Mouse (Mus musculus): ENCODE results near the gene Tinag. TPM values are rescaled to one million over a fixed set of nuclear protein-coding genes. Genes with fewer than 3 reads are reported as not detected.
"Not testable (repeated sequence)": the region's sequence is repeated elsewhere in the genome, so short reads cannot be mapped to it uniquely, and the experiment has no call there.

Tinag gene
- 37.7 and 40.4 TPM in 2 replicates for polyA plus RNA-seq (2015; fragmentation: Nextera tagmentation; extraction: Ambion mirVana)

DNA sequence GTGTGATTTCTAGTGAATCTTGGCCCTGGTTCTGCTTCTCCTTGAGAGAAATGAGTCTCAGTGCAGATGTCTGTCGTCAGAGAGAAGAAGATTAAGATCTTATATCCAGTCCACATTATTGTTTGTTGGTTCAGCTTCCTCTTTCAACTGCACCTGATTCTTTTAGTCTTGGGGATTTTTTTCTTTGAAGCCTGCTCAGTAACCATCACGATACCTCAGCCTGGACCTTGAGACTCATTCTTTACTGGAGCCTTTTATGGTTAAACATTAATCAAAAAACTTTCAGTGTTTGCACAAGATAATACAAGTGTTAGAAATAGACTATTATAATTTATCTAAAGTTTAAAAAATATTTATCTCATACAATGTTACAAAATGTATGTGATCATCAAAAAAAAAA lies at the start of gene Tinag:
Tinag (minus strand) TSS at position 210 of the 400 bp plus-strand sequence.
- no peaks in the 10 kb centered on the region for H3K9me3 ChIP-seq
- H3K9ac ChIP-seq: peak within 1 kb of the TSS; percentile 14; the same call in 1 of the 2 replicates
- WGBS: 30% methylated on average over 2 of the region's 2 CpGs
- peak within 1 kb of the TSS; percentile 33 for H3K4me3 ChIP-seq
- no peak for ATAC-seq (ENCODE audit: borderline replicate concordance, extremely low read depth, low FRiP score, low TSS enrichment)
- H3K4me2 ChIP-seq: peak within 1 kb of the TSS; percentile 35
- H3K4me1 ChIP-seq: peaks cover 5% of the 10 kb centered on the region; the same call in 1 of the 2 replicates
- no peaks in the 10 kb centered on the region for H3K36me3 ChIP-seq
- H3K27ac ChIP-seq: peak within 1 kb of the TSS; percentile 80
- no peaks in the 10 kb centered on the region for H3K27me3 ChIP-seq

DNA sequence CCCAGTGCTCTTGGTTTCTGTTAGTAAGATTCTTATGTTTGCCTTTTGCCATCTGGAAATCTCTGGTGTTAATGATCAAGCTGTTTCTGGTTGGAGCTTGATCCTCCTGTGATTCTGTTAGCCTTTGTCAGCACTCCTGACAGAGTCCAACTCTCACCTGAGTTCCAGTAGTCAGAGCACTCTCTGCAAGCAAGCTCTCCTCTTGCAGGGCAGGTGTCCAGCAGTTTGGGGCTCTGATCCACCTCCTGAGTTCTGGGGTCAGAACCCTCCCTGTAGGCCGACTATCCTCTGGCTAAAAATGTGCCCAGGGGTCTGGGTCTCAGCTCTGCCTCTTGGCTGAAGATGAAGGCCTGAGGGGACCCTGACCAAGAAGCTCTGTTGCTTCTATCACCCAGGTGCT lies 37.6 kb upstream of the Tinag start:
- H3K27ac ChIP-seq; ATAC-seq (ENCODE audit: borderline replicate concordance, extremely low read depth, low FRiP score, low TSS enrichment); H3K9ac ChIP-seq; H3K4me3 ChIP-seq; H3K4me1 ChIP-seq; H3K9me3 ChIP-seq; H3K36me3 ChIP-seq; H3K27me3 ChIP-seq; H3K4me2 ChIP-seq: not testable (repeated sequence)
- 63% methylated on average over 1 of the region's 1 CpGs for WGBS

DNA sequence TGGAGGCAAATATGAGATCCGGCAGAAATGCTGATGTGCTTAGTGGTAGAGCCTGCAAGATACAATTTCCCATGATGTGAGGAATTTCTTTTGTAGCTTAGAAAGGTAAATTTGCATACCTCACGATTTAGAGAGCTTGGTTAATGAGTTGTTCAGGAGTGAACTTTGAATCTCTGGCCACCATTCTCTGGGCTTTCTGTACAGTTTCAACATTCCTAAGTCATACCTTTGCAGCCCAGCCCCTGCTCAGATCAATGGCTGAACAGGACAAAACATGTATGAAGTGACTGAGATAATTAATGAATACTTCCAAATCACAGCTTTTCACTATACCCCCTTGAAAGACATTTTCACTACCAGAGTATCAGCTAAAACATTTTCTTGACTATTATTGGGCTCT lies 26.1 kb upstream of the Tinag start:
- H3K27me3 ChIP-seq: no peaks in the 10 kb centered on the region
- H3K36me3 ChIP-seq: no peaks in the 10 kb centered on the region
- WGBS: 61% methylated on average over 2 of the region's 2 CpGs
- no peak overlapping the region for H3K9ac ChIP-seq
- no peaks in the 10 kb centered on the region for H3K9me3 ChIP-seq
- no peak overlapping the region for H3K4me3 ChIP-seq
- no peak overlapping the region for H3K4me2 ChIP-seq
- H3K27ac ChIP-seq: no peak overlapping the region
- no peak for ATAC-seq (ENCODE audit: borderline replicate concordance, extremely low read depth, low FRiP score, low TSS enrichment)
- no peaks in the 10 kb centered on the region for H3K4me1 ChIP-seq

DNA sequence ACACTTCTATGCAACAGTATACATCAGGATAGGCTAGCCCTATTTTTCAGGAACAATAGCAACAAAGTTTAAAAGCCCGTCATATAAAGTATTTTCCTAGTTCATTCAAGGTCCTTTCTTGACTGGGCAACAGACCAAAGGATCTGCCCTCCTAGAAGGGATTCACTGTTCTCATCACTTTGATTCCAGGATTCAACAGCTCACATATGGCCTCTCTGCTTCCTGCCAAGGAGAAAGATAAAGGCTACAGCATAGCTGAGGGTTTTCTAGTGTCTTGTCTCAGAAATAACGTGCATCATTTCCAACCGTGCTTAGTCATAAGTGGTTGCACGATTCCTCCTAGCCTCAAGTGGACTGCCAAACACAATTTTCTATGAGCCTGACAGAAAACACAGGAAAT lies 11.0 kb upstream of the Tinag start:
- WGBS: 44% methylated on average over 4 of the region's 4 CpGs
- H3K27ac ChIP-seq: no peak overlapping the region
- H3K4me1 ChIP-seq: no peaks in the 10 kb centered on the region
- H3K4me2 ChIP-seq: no peak overlapping the region
- no peaks in the 10 kb centered on the region for H3K9me3 ChIP-seq
- H3K4me3 ChIP-seq: no peak overlapping the region
- H3K9ac ChIP-seq: no peak overlapping the region
- ATAC-seq (ENCODE audit: borderline replicate concordance, extremely low read depth, low FRiP score, low TSS enrichment): no peak
- H3K27me3 ChIP-seq: no peaks in the 10 kb centered on the region
- no peaks in the 10 kb centered on the region for H3K36me3 ChIP-seq

DNA sequence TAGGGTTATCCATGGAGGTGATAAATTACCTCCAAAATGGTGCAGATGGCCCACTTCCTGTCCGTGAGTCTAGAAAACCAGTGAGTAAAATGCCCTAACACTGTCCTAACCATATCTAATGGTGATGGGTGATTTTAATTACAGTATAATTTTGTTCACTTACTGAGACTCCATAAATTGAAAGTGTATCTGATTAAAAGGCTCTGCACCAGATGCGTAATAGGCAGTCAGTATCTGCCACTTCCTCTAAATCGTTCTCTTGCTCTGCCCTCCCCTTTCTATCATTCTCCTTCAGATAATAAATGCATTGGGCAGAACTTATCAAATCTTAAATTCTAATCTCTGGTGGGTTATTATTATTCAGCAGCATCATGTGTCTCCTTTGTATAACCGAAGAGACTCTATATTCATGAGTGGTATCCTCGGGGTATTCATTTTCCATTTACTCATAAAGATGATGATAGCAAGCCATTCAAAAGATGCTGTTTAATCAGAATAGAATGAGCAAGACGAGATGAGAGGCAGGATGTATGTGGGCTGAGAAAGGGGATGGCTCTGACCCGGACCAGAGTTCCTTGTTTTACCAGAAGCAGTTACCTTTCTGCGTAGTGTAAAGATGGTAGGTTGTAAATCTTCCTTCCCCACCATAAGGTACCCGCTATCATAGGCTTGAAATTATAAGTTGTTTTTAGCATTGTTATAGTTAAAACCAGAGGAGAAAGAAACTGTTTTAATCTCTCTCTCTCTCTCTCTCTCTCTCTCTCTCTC lies 9.0 kb upstream of the Tinag start:
- no peak overlapping the region for H3K9ac ChIP-seq
- no peak overlapping the region for H3K4me3 ChIP-seq
- WGBS: 74% methylated on average over 9 of the region's 9 CpGs
- no peak for ATAC-seq (ENCODE audit: borderline replicate concordance, extremely low read depth, low FRiP score, low TSS enrichment)
- H3K4me1 ChIP-seq: peaks cover 5% of the 10 kb centered on the region; the same call in 1 of the 2 replicates
- H3K4me2 ChIP-seq: no peak overlapping the region
- H3K36me3 ChIP-seq: no peaks in the 10 kb centered on the region
- H3K9me3 ChIP-seq: no peaks in the 10 kb centered on the region
- no peak overlapping the region for H3K27ac ChIP-seq
- no peaks in the 10 kb centered on the region for H3K27me3 ChIP-seq

DNA sequence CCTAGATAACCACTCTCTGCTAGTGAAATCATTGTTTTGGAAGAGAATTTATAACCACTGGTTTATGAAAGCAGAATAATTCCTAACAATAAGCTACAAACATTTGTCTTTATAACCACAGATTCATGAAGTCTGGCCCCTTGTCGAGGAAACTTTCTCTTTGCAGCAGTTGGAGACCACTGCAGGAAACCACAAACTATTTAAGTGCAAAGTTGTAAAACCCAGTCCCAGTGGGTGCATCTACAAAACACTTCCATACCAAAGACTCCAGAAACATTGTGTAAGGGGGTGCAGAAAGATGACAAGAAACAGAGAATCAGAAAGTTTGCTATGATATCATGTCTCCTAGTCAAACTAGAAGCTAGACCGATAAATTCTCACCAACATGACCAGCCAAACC lies 5.8 kb upstream of the Tinag start:
- no peak for ATAC-seq (ENCODE audit: borderline replicate concordance, extremely low read depth, low FRiP score, low TSS enrichment)
- no peaks in the 10 kb centered on the region for H3K27me3 ChIP-seq
- 63% methylated on average over 2 of the region's 2 CpGs for WGBS

DNA sequence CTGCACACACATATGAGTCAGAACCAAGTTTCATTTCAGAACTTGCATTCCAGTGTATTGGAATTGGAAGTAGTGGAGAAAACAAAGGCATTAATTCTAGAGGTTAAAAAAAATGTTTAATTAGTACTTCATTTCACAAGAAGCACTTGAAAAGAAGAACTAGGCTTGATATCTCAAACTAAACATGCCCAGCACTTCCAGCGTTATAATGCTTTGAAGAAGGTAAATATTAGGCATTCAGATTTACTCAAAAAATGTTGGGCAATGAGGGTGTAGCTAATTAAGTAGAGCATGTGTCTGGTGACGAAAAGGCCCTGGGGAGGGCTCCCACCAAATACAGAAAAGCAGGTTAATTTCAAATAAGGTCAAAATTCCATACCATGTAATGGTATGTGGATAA lies 4.1 kb upstream of the Tinag start:
- 64% methylated on average over 2 of the region's 2 CpGs for WGBS

More for the DNA sequence above, 5.8 kb upstream of the Tinag start:
- Histone ChIP-seq H3K9me3 (no peaks in the 10 kb centered on the region), H3K9ac (no peak overlapping the region), H3K36me3 (no peaks in the 10 kb centered on the region), H3K4me1 (peaks cover 5% of the 10 kb centered on the region; the same call in 1 of the 2 replicates), H3K4me3 (no peak overlapping the region), H3K27ac (no peak overlapping the region), H3K4me2 (no peak overlapping the region)

DNA sequence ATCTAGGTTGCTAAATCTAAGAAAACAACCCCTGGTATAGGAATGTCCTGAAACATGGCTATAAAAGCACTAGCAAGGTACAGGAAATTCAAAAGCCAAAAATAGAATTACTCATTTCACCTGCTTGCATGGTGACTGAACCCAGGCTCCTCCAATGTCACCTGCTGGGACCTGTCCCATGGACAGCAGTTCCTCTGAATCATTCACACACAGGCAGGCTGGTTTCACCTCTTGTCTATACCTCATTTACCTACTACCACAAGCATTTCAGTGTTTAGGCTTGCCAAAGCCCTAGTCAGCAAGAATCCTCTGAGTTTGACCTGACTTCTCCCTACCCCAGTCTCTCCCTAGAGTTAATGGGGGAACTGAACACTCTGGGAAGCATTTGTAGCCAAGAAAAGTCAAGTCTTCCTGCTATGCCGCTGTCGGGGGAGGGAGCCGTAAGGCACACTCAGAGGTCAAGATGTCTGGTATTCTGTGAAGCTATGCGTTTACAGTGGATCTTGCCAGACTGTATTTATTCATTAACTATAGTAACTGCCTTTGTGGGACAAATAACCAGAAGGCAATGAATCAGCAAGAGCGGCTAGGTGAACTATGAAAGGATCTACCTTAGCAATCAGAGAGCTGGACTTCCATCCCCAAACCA lies 597 bp upstream of the Tinag start:
- peaks cover 5% of the 10 kb centered on the region; the same call in 1 of the 2 replicates for H3K4me1 ChIP-seq
- ATAC-seq (ENCODE audit: borderline replicate concordance, extremely low read depth, low FRiP score, low TSS enrichment): peak; percentile 67; the same call in 1 of the 2 replicates
- H3K27me3 ChIP-seq: no peaks in the 10 kb centered on the region
- WGBS: 34% methylated on average over 5 of the region's 5 CpGs
- no peak overlapping the region for H3K4me2 ChIP-seq
- no peaks in the 10 kb centered on the region for H3K9me3 ChIP-seq
- peak overlapping the region; percentile 71 for H3K27ac ChIP-seq
- H3K9ac ChIP-seq: no peak overlapping the region
- no peak overlapping the region for H3K4me3 ChIP-seq
- no peaks in the 10 kb centered on the region for H3K36me3 ChIP-seq

More for the DNA sequence above, 4.1 kb upstream of the Tinag start:
- no peak overlapping the region for H3K4me2 ChIP-seq
- no peaks in the 10 kb centered on the region for H3K27me3 ChIP-seq
- H3K36me3 ChIP-seq: no peaks in the 10 kb centered on the region
- no peak; the same call in 1 of the 2 replicates for ATAC-seq (ENCODE audit: borderline replicate concordance, extremely low read depth, low FRiP score, low TSS enrichment)
- no peaks in the 10 kb centered on the region for H3K9me3 ChIP-seq
- no peak overlapping the region for H3K9ac ChIP-seq
- no peak overlapping the region for H3K4me3 ChIP-seq
- peaks cover 5% of the 10 kb centered on the region; the same call in 1 of the 2 replicates for H3K4me1 ChIP-seq
- H3K27ac ChIP-seq: peak overlapping the region; percentile 44; the same call in 1 of the 2 replicates

DNA sequence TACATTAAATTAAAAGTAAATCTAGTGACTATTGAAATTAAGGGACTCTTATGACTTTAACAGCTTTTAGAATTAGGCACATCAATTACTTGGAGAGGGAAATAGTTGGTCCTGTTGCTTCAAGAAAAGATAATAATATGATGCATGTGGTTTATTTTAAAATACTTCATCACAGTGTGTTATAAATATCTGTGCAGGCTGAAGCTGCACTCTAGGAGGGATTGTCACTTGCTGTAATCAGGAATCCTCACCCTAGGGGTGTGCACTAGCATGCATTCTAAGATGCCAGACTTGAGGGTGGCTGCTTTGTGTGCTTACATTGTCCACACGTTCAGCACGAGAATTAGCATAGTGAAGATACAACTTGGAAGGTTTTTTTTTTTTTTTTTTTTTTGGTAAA lies 10.2 kb downstream of the Tinag start:
- ATAC-seq (ENCODE audit: borderline replicate concordance, extremely low read depth, low FRiP score, low TSS enrichment): no peak
- H3K27ac ChIP-seq: no peak overlapping the region
- H3K4me1 ChIP-seq: no peaks in the 10 kb centered on the region
- no peak overlapping the region for H3K9ac ChIP-seq
- H3K4me2 ChIP-seq: no peak overlapping the region
- no peak overlapping the region for H3K4me3 ChIP-seq
- 49% methylated on average over 2 of the region's 2 CpGs for WGBS
- no peaks in the 10 kb centered on the region for H3K36me3 ChIP-seq
- H3K9me3 ChIP-seq: no peaks in the 10 kb centered on the region
- H3K27me3 ChIP-seq: no peaks in the 10 kb centered on the region

DNA sequence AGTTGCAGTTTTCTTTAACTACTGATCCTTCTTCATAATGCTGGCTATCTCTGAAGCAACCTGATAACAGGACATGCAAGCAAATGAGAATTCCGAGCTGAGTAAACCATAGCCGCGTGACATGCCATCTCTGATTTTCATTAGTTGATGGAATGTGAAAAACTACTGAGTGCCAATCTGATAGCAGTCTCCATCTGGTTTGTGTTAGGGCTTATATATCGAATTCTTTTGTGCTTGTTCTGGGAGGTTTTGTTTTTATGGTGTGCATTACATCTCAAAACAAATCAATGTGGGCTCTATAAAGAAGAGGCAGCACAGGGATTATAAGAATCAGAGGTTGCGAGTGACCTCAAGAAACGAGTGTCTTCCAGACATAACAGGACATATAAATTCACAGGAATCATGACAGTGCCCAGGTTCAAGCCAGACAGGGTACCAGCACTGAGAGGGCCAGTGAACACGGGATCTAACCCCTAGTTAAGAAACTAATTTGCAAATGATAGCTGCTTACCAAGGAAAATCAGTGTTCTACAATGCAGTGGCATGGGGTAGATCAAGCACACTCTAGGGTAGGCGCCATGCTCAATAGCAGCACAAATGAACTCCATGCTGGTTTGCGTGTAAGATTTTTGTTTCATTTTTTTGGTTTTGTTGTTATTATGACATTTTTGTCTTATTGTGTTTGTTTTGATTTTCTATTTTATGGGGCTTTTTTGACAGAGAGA lies 13.0 kb downstream of the Tinag start:
- Histone ChIP-seq H3K36me3 (no peaks in the 10 kb centered on the region), H3K9ac (no peak overlapping the region), H3K4me1 (no peaks in the 10 kb centered on the region), H3K9me3 (no peaks in the 10 kb centered on the region), H3K27me3 (no peaks in the 10 kb centered on the region), H3K27ac (no peak overlapping the region), H3K4me2 (no peak overlapping the region), H3K4me3 (no peak overlapping the region)
- 56% methylated on average over 9 of the region's 9 CpGs for WGBS
- no peak for ATAC-seq (ENCODE audit: borderline replicate concordance, extremely low read depth, low FRiP score, low TSS enrichment)

DNA sequence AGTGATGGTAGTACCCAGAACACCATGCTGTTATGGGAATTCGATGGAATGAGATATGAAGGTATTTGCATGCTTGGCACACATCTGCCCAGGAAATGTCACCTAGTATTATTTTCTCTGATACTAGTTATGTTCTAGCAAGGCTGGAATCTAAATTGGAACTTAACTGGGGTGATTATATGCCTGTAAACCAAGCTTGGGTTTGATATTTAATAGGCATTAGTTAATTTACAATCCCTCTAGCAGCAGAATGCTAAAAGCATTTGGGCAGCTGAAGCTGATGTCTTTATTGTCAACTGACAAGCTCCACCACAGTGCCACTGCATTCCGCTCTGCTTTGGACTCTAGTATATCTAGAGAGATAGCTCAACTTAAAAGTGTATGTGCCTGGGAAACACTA lies 20.3 kb downstream of the Tinag start:
- H3K27me3 ChIP-seq: no peaks in the 10 kb centered on the region
- no peaks in the 10 kb centered on the region for H3K4me1 ChIP-seq
- ATAC-seq (ENCODE audit: borderline replicate concordance, extremely low read depth, low FRiP score, low TSS enrichment): no peak
- H3K9ac ChIP-seq: no peak overlapping the region
- H3K36me3 ChIP-seq: no peaks in the 10 kb centered on the region
- no peak overlapping the region for H3K4me3 ChIP-seq
- no peak overlapping the region for H3K4me2 ChIP-seq
- WGBS: 70% methylated on average over 2 of the region's 2 CpGs
- no peak overlapping the region for H3K27ac ChIP-seq
- H3K9me3 ChIP-seq: no peaks in the 10 kb centered on the region

DNA sequence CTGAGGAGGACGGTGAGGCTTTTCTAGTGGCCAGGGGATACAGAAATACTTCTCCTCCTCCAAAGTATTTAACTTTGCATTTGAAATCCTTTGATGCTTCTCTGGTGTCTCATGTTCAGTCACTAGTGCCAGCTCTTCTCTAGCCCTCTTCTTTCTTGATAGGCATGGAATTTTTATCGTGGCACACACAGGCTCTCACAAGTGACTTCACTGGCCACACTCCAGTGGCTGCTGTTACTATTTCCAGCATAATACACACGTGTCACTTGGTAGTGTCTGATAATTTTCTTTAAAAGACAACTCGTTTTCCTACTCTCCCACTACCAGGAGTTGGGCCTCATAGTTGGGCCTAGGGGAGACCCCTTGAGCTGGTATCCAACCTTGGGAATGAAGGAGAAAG lies 26.7 kb downstream of the Tinag start:
- H3K4me2 ChIP-seq: no peak overlapping the region

More for the DNA sequence above, 26.7 kb downstream of the Tinag start:
- H3K9me3 ChIP-seq: no peaks in the 10 kb centered on the region
- ATAC-seq (ENCODE audit: borderline replicate concordance, extremely low read depth, low FRiP score, low TSS enrichment): no peak
- H3K27me3 ChIP-seq: no peaks in the 10 kb centered on the region
- no peaks in the 10 kb centered on the region for H3K36me3 ChIP-seq
- no peak overlapping the region for H3K4me3 ChIP-seq
- H3K4me1 ChIP-seq: no peaks in the 10 kb centered on the region
- H3K27ac ChIP-seq: no peak overlapping the region
- WGBS: 67% methylated on average over 4 of the region's 4 CpGs
- H3K9ac ChIP-seq: no peak overlapping the region

All from lung, embryonic 15.5 days (tissue).